Mouse (Mus musculus) midbrain, embryonic 16.5 days (tissue): ENCODE data around the gene M1ap. TPM values are rescaled to one million over a fixed set of nuclear protein-coding genes. Genes with fewer than 3 reads are reported as not detected.

Experiments used
- ATAC-seq: fragments of 200-750 bp; cut with Nextera tagmentation; 2 replicates; pipeline ENCODE4 v1.8.0; 2017; ENCODE audit warnings: moderate TSS enrichment
- H3K27ac ChIP-seq: fragments of 300-500 bp; sonication (generic); 2 replicates; pipeline ENCODE4 v1.5.1; 2014; ENCODE audit warnings: mild to moderate bottlenecking, low read length, mixed read lengths
- H3K27me3 ChIP-seq: fragments of 300-500 bp; sonication (generic); 2 replicates; pipeline ENCODE4 v1.6.1; 2014; ENCODE audit warnings: low read depth, low read length, mixed read lengths; ENCODE audit not compliant: control insufficient read depth, insufficient read depth
- H3K36me3 ChIP-seq: fragments of 300-500 bp; sonication (generic); 2 replicates; pipeline ENCODE4 v1.6.1; 2014; ENCODE audit warnings: mild to moderate bottlenecking, low read length, moderate library complexity, mixed read lengths; ENCODE audit not compliant: control insufficient read depth, insufficient read depth
- H3K4me1 ChIP-seq: fragments of 300-500 bp; sonication (generic); 2 replicates; pipeline ENCODE4 v1.6.1; 2014; ENCODE audit warnings: mild to moderate bottlenecking, low read length, mixed read lengths; ENCODE audit not compliant: control insufficient read depth, insufficient read depth
- H3K4me2 ChIP-seq: fragments of 300-500 bp; sonication (generic); 2 replicates; pipeline ENCODE4 v1.6.1; 2014; ENCODE audit warnings: mild to moderate bottlenecking, low read length, mixed read lengths
- H3K4me3 ChIP-seq: fragments of 300-500 bp; sonication (generic); 2 replicates; pipeline ENCODE4 v1.5.1; 2014; ENCODE audit warnings: low read depth, mild to moderate bottlenecking, low read length, moderate library complexity, mixed read lengths
- H3K9ac ChIP-seq: fragments of 300-500 bp; sonication (generic); 2 replicates; pipeline ENCODE4 v1.6.1; 2014; ENCODE audit warnings: low read depth, low read length, mixed read lengths
- H3K9me3 ChIP-seq: fragments of 300-500 bp; sonication (generic); replicated peaks from 2 replicates; pipeline ENCODE4 v1.6.1; 2014; ENCODE audit warnings: mild to moderate bottlenecking, low read length, mixed read lengths; ENCODE audit not compliant: control insufficient read depth, poor library complexity, severe bottlenecking
- WGBS: fragments of 180-500 bp; shearing (Covaris S2); extraction: QIAGEN DNeasy Blood & Tissue Kit; methylation state at CpG from one replicate; pipeline ENCODE4 v1.1.7; 2014; 5-methylcytosine and 5-hydroxymethylcytosine counted together
- polyA plus RNA-seq: library from polyadenylated mRNA; unstranded; fragments of >200 nt; fragmentation: Nextera tagmentation; extraction: Ambion mirVana; gene quantifications from 2 replicates; pipeline ENCODE4 v1.2.1, GENCODE M21; 2015

The M1ap gene
- polyA plus RNA-seq, 1 experiment from 2014 or later: not detected

DNA sequence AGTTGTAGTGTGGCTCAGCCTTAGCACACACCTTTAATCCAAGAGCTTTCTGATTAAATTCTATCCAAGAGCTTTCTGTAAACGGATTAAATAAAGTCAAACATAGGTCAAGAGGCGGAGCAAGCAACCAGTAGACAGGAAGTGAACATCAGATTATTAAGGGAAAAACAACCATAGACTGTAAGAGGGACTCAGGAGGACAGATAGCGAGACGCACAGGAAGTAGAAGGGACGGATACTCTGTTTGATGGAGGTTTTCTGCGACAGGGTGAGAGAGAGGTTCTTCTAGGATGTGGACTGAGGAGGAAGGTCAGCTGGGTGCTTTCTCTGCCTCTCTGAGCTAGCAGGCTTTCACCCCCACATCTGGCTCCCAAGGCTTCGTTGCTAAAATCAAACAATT, 63.3 kb downstream of the M1ap start:
- no peaks in the 10 kb centered on the region for H3K27me3 ChIP-seq
- no peak overlapping the region for H3K27ac ChIP-seq
- H3K9me3 ChIP-seq: no peaks in the 10 kb centered on the region
- H3K4me2 ChIP-seq: no peak overlapping the region
- ATAC-seq: no peak
- H3K4me3 ChIP-seq: no peak overlapping the region
- WGBS: 79% methylated on average over 7 of the region's 7 CpGs
- H3K9ac ChIP-seq: no peak overlapping the region
- H3K36me3 ChIP-seq: no peaks in the 10 kb centered on the region
- no peaks in the 10 kb centered on the region for H3K4me1 ChIP-seq

DNA sequence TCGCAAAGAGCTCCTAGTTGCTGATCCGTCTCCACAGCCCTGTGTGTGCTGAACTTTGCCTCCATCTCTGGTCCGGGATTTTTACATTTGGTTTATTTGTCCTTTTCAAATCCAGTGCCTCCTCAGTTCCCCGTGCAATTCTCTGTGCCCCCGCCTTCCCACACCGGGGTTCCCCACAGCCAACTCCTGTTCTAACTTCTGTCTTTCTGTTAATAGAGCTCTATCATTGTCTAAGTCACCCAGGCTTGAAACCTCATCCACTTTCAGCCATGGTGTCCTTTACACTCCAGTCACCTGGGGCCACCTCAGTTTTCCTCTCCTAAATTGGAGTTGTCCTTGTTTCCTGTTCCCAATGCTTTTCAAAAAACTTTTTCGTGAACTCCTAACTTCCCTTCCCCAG, 64.6 kb downstream of the M1ap start:
- Histone ChIP-seq H3K27ac (no peak overlapping the region), H3K9ac (no peak overlapping the region), H3K4me3 (no peak overlapping the region), H3K4me1 (no peaks in the 10 kb centered on the region), H3K4me2 (no peak overlapping the region), H3K9me3 (no peaks in the 10 kb centered on the region), H3K27me3 (no peaks in the 10 kb centered on the region), H3K36me3 (no peaks in the 10 kb centered on the region)
- WGBS: 85% methylated on average over 7 of the region's 7 CpGs
- ATAC-seq: no peak

DNA sequence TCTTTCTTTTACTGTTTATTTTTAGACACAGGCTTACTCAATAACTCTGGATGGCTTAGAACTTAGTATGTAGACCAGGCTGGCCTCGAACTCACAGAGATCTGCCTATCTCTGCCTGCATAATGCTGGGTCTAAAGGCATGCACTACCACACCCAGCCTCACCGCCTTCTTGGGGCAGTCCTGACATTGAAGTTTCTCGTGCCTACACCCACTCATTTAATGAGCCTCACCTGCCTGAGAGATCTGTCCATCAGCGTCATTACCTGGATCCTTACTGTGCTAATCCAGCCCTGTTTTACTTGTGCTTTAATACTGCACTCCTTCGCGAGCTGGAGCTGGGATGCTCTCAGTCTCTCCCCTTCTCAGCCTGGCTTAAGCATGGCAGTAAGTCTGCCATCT, 65.1 kb downstream of the M1ap start:
- no peak for ATAC-seq
- 81% methylated on average over 6 of the region's 6 CpGs for WGBS
- Histone ChIP-seq H3K27ac (no peak overlapping the region), H3K36me3 (no peaks in the 10 kb centered on the region), H3K27me3 (no peaks in the 10 kb centered on the region), H3K4me3 (no peak overlapping the region), H3K9me3 (no peaks in the 10 kb centered on the region), H3K4me1 (no peaks in the 10 kb centered on the region), H3K9ac (no peak overlapping the region), H3K4me2 (no peak overlapping the region)

DNA sequence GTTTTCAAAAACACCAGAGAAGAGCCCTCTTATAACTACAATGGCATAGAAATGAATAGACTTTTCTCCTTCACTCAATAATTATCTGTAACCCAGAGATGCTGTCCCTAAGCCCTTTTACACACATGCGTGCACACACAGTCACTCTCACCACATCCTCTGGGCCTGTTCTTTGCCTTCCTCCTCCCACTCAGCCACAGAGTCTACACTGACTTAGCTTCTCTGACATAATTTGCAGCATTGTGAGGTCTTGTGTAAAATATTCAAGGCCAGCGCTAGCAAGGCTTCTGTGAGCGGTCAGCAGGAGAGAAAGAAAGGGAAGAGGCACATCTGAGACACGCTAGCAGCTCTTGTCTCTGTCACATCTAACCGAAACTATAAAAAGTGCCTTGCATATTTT, 66.7 kb downstream of the M1ap start:
- no peak overlapping the region for H3K9ac ChIP-seq
- H3K4me3 ChIP-seq: no peak overlapping the region
- no peaks in the 10 kb centered on the region for H3K27me3 ChIP-seq
- WGBS: 65% methylated on average over 5 of the region's 5 CpGs
- H3K4me2 ChIP-seq: no peak overlapping the region
- no peaks in the 10 kb centered on the region for H3K36me3 ChIP-seq
- ATAC-seq: no peak
- H3K9me3 ChIP-seq: no peaks in the 10 kb centered on the region
- H3K27ac ChIP-seq: no peak overlapping the region
- no peaks in the 10 kb centered on the region for H3K4me1 ChIP-seq

DNA sequence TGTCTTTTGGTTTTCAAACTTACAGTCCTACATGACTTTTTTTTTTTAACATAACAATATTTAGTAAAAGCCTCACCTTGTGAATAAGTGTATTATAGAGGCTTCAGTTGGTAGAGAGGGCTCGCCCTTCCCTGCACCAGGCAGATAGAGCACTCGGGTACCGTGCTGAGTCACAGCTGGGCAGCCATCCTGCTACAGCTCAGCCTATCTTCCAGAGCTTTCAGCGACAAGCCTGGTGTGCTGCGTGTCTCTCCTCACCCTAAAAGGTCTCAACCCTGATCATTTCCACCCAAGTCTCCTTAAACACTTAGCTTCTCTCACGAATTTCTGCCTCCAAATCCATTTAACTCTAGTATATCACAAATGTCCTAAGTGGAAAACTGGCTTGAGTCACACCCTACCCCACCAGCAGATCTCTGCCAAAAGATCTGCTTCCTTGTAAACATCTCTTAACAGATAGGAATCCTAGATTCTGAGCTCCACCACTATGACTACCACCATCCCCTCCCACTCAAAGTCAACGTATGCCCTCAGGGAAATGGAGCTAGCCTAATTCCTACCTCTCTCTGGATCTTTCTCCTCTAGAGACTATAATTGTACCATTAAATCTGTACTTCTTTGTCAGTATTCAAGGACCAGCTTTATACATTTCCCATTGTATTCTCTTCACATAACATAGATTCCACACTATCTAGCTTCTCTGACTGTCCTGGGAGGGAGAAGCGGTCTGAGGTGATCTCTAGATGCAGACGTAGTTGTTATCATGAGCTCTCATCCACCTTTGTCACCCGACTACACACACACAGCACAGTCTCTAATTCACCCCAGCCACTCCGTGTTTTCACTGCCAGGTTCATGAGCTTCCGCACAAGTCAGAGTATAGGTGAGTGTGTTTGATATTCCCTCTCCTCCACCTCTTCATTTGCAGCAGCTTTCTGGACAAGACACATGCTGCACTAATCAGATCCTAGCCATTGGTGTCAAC, 68.1 kb downstream of the M1ap start:
- Histone ChIP-seq H3K36me3 (no peaks in the 10 kb centered on the region), H3K9ac (no peak overlapping the region), H3K27me3 (no peaks in the 10 kb centered on the region), H3K4me3 (no peak overlapping the region), H3K27ac (no peak overlapping the region), H3K9me3 (no peaks in the 10 kb centered on the region), H3K4me2 (no peak overlapping the region), H3K4me1 (no peaks in the 10 kb centered on the region)
- 82% methylated on average over 12 of the region's 12 CpGs for WGBS
- ATAC-seq: no peak

DNA sequence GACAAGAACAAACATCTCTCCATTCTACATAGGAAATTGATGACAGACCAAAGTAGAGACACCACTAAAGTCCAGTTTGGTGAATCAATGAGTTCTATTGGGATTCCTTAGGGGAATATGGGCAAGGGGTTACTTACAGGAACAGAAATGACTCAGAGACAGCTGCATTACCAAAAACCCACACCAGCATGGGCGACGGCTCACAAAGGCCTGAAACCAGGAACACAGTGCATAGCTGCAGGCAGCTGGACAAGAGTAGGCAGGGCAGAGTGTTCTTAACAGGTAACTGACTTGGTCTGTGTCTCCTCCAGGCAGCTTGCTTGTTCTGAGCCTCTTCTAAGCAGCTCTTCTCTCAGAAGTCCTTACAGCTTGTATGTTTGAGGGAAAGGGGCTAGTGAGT, 69.0 kb downstream of the M1ap start:
- Histone ChIP-seq H3K9me3 (no peaks in the 10 kb centered on the region), H3K4me3 (no peak overlapping the region), H3K9ac (no peak overlapping the region), H3K27ac (no peak overlapping the region), H3K27me3 (no peaks in the 10 kb centered on the region), H3K4me1 (no peaks in the 10 kb centered on the region), H3K36me3 (no peaks in the 10 kb centered on the region), H3K4me2 (no peak overlapping the region)
- ATAC-seq: no peak
- 86% methylated on average over 2 of the region's 2 CpGs for WGBS

DNA sequence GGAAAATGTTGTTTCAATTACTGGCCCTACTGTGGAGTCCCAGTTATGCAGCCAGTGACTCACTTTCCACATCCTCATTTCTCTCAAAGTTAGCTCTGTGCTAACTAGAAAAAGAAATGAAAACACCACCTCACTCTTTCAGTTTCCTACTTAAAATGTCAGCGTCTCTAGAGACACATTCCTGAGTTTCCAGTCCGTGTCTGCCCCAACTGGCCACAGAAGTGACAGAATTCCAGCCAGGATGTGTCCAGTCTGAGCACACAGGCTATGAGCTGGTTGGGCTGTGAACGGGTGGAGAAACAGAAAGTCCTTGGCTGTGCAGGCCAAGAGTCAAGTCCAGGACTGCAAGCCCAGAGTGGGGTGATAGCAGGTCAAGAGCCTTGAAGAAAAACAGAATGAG, 70.5 kb downstream of the M1ap start:
- Histone ChIP-seq H3K4me2 (no peak overlapping the region), H3K27me3 (no peaks in the 10 kb centered on the region), H3K4me3 (no peak overlapping the region), H3K4me1 (no peaks in the 10 kb centered on the region), H3K27ac (no peak overlapping the region), H3K9me3 (no peaks in the 10 kb centered on the region), H3K36me3 (no peaks in the 10 kb centered on the region), H3K9ac (no peak overlapping the region)
- ATAC-seq: no peak
- WGBS: 72% methylated on average over 3 of the region's 3 CpGs

DNA sequence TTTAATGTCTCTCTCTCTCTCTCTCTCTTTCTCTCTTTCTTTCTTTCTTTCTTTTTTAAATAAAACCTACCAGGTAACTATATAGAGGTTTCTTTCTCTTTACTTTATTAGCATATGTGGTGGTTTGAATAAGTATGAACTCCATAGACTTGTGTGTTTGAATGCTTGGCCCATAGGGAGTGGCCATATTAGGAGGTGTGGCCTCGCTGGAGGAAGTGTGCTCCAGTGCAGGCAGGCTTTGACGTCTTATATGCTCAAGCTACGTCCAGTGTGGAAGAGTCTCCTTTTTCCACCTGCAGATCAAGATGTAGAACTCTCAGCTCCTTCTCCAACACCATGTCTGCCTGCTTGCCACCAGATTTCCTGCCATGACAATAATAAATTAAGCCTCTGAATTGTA, 72.3 kb downstream of the M1ap start:
- H3K4me1 ChIP-seq: no peaks in the 10 kb centered on the region
- 74% methylated on average over 3 of the region's 3 CpGs for WGBS
- H3K9me3 ChIP-seq: no peaks in the 10 kb centered on the region
- no peak overlapping the region for H3K9ac ChIP-seq
- no peaks in the 10 kb centered on the region; the same call in 1 of the 2 replicates for H3K27me3 ChIP-seq
- no peak for ATAC-seq
- no peak overlapping the region for H3K27ac ChIP-seq
- H3K36me3 ChIP-seq: no peaks in the 10 kb centered on the region
- H3K4me3 ChIP-seq: no peak overlapping the region
- no peak overlapping the region for H3K4me2 ChIP-seq

DNA sequence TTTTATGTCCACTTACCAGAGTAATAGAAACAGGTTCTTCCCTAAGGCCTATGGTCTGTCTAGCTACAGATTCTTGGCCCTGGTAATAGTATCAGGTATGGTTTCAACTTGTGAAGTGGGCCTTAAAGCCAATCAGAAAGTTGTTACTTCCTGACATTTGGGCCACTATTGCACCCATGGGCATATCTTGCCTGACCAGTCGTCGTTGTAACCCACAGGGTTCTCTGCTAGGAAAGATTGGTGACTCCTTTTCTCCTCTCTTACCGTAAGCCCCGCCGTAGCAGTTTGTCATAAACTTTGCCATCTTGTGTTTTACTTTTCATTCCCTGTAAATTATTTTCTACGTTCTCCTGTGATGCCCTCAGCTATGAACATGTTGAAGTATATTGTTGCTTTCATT, 73.4 kb downstream of the M1ap start:
- Histone ChIP-seq H3K9me3 (no peaks in the 10 kb centered on the region), H3K9ac (no peak overlapping the region), H3K27ac (no peak overlapping the region), H3K27me3 (no peaks in the 10 kb centered on the region; the same call in 1 of the 2 replicates), H3K36me3 (no peaks in the 10 kb centered on the region), H3K4me1 (no peaks in the 10 kb centered on the region), H3K4me3 (no peak overlapping the region), H3K4me2 (no peak overlapping the region)
- no peak for ATAC-seq
- 94% methylated on average over 6 of the region's 6 CpGs for WGBS
